Mouse (Mus musculus) MEL (cell line): ENCODE data around the gene Enoph1. TPM values are rescaled to one million over a fixed set of nuclear protein-coding genes. Genes with fewer than 3 reads are reported as not detected.

ENCODE experiments used
- DNase-seq: peaks from one replicate; pipeline ENCODE4 v3.0.0; 2011; ENCODE audit warnings: low read depth, low spot score
- H3K27ac ChIP-seq: 2 replicates; pipeline ENCODE4 v1.5.1; 2012; ENCODE audit warnings: low read depth, mild to moderate bottlenecking, control low read depth, low read length, moderate library complexity; ENCODE audit not compliant: control insufficient read depth
- H3K27me3 ChIP-seq, 2 experiments: fragments of 150-350 bp in 1 of 2; sonication (generic) in 1 of 2; 2 replicates each; pipeline ENCODE4 v1.6.1; 2012; ENCODE audit warnings: low read length in 2 of 2, mild to moderate bottlenecking in 2 of 2, improper control_type of control experiment in 1 of 2, moderate library complexity in 1 of 2; ENCODE audit not compliant: insufficient read depth in 2 of 2, control insufficient read depth in 1 of 2
- H3K36me3 ChIP-seq, 2 experiments: 2 replicates each; pipeline ENCODE4 v1.6.1; 2012 to 2014; ENCODE audit warnings: low read length in 2 of 2, improper control_type of control experiment in 1 of 2, inconsistent platforms in 1 of 2, mild to moderate bottlenecking in 1 of 2; ENCODE audit not compliant: insufficient read depth in 2 of 2, control insufficient read depth in 1 of 2
- H3K4me1 ChIP-seq, 2 experiments: fragments of 150-350 bp in 1 of 2; sonication (generic) in 1 of 2; 2 replicates each; pipeline ENCODE4 v1.6.1; 2012; ENCODE audit warnings: low read length in 2 of 2, improper control_type of control experiment in 1 of 2, mild to moderate bottlenecking in 1 of 2; ENCODE audit not compliant: insufficient read depth in 2 of 2, control insufficient read depth in 1 of 2
- H3K4me3 ChIP-seq, 2 experiments: fragments of 150-350 bp in 1 of 2; sonication (generic) in 1 of 2; 2 replicates each; pipeline ENCODE4 v1.5.1; 2012; ENCODE audit warnings: low read depth in 2 of 2, low read length in 2 of 2, mild to moderate bottlenecking in 2 of 2, moderate library complexity in 2 of 2, control low read depth in 1 of 2, improper control_type of control experiment in 1 of 2; ENCODE audit not compliant: control insufficient read depth in 1 of 2, insufficient read depth in 1 of 2
- H3K79me2 ChIP-seq: 2 replicates; pipeline ENCODE4 v1.6.1; 2012; ENCODE audit warnings: mild to moderate bottlenecking, low read length, moderate library complexity; ENCODE audit not compliant: control insufficient read depth, poor library complexity, insufficient read depth
- H3K9ac ChIP-seq: 2 replicates; pipeline ENCODE4 v1.6.1; 2012; ENCODE audit warnings: low read depth, mild to moderate bottlenecking, control low read depth, low read length, moderate library complexity; ENCODE audit not compliant: control insufficient read depth, poor library complexity, severe bottlenecking
- H3K9me3 ChIP-seq: fragments of 150-350 bp; sonication (generic); replicated peaks from 2 replicates; pipeline ENCODE4 v1.6.1; 2012; ENCODE audit warnings: mild to moderate bottlenecking, low read length, improper control_type of control experiment, moderate library complexity; ENCODE audit not compliant: insufficient read depth
- BHLHE40 ChIP-seq: IDR thresholded peaks from 2 replicates; pipeline ENCODE4 v1.6.1; 2012; ENCODE audit warnings: low read depth, mild to moderate bottlenecking, inconsistent platforms, low read length, improper control_type of control experiment, borderline replicate concordance
- CHD1 ChIP-seq: IDR thresholded peaks from 2 replicates; pipeline ENCODE4 v1.6.1; 2012; ENCODE audit warnings: low read depth, mild to moderate bottlenecking, inconsistent platforms, low read length, improper control_type of control experiment
- CHD2 ChIP-seq: IDR thresholded peaks from 2 replicates; pipeline ENCODE4 v1.6.1; 2011; ENCODE audit warnings: low read length, improper control_type of control experiment
- CTCF ChIP-seq, 3 experiments: IDR thresholded peaks in 2 of 3; conservative IDR thresholded peaks in 1 of 3; 2 replicates each; pipeline ENCODE4 v1.5.1; 2011 to 2012; ENCODE audit warnings: low read length in 3 of 3, low read depth in 2 of 3, mild to moderate bottlenecking in 2 of 3, improper control_type of control experiment in 1 of 3, inconsistent platforms in 1 of 3, mixed read lengths in 1 of 3, moderate library complexity in 1 of 3; ENCODE audit not compliant: control insufficient read depth in 1 of 3, insufficient read depth in 1 of 3, poor library complexity in 1 of 3, severe bottlenecking in 1 of 3
- ELF1 ChIP-seq: IDR thresholded peaks from 2 replicates; pipeline ENCODE4 v1.6.1; 2014; ENCODE audit warnings: low read depth, mild to moderate bottlenecking, inconsistent platforms, low read length, improper control_type of control experiment, moderate library complexity
- ETS1 ChIP-seq: IDR thresholded peaks from 2 replicates; pipeline ENCODE4 v1.6.1; 2012; ENCODE audit warnings: low read depth, mild to moderate bottlenecking, inconsistent platforms, low read length, improper control_type of control experiment, moderate library complexity
- GABPA ChIP-seq: IDR thresholded peaks from 2 replicates; pipeline ENCODE4 v1.6.1; 2012; ENCODE audit warnings: low read depth, mild to moderate bottlenecking, inconsistent platforms, low read length, improper control_type of control experiment, moderate library complexity
- JUND ChIP-seq: IDR thresholded peaks from 2 replicates; pipeline ENCODE4 v1.6.1; 2011; ENCODE audit warnings: low read depth, mild to moderate bottlenecking, improper control_type of control experiment, low read length
- MEF2A ChIP-seq: IDR thresholded peaks from 2 replicates; pipeline ENCODE4 v1.6.1; 2014; ENCODE audit warnings: low read depth, mild to moderate bottlenecking, inconsistent platforms, low read length, improper control_type of control experiment; ENCODE audit not compliant: poor library complexity, insufficient replicate concordance, severe bottlenecking; ENCODE audit errors: extremely low read depth
- MYB ChIP-seq: IDR thresholded peaks from 2 replicates; pipeline ENCODE4 v1.6.1; 2011; ENCODE audit warnings: mild to moderate bottlenecking, low read depth, low read length, improper control_type of control experiment
- MYC ChIP-seq: IDR thresholded peaks from 2 replicates; pipeline ENCODE4 v1.6.1; 2011; ENCODE audit warnings: low read depth, mild to moderate bottlenecking, low read length, improper control_type of control experiment, moderate library complexity
- POLR2A ChIP-seq, 2 experiments: IDR thresholded peaks; 2 replicates each; pipeline ENCODE4 v1.6.1; 2011 to 2012; ENCODE audit warnings: low read length in 2 of 2, mild to moderate bottlenecking in 2 of 2, control low read depth in 1 of 2, improper control_type of control experiment in 1 of 2, low read depth in 1 of 2, moderate library complexity in 1 of 2; ENCODE audit not compliant: control insufficient read depth in 1 of 2, insufficient read depth in 1 of 2, poor library complexity in 1 of 2
- POLR2AphosphoS2 ChIP-seq: IDR thresholded peaks from 2 replicates; pipeline ENCODE4 v1.6.1; 2011; ENCODE audit warnings: low read length, improper control_type of control experiment
- SMC3 ChIP-seq: IDR thresholded peaks from 2 replicates; pipeline ENCODE4 v1.6.1; 2011; ENCODE audit warnings: low read depth, low read length, improper control_type of control experiment
- TAL1 ChIP-seq: IDR thresholded peaks from 2 replicates; pipeline ENCODE4 v1.6.1; 2012; ENCODE audit warnings: mild to moderate bottlenecking, inconsistent platforms, low read length, moderate library complexity, mixed read lengths
- UBTF ChIP-seq: IDR thresholded peaks from 2 replicates; pipeline ENCODE4 v1.6.1; 2012; ENCODE audit warnings: low read depth, mild to moderate bottlenecking, inconsistent platforms, low read length, improper control_type of control experiment, moderate library complexity, borderline replicate concordance; ENCODE audit not compliant: insufficient read depth
- ZKSCAN1 ChIP-seq: IDR thresholded peaks from 2 replicates; pipeline ENCODE4 v1.6.1; 2012; ENCODE audit warnings: low read depth, mild to moderate bottlenecking, inconsistent platforms, low read length, improper control_type of control experiment, moderate library complexity
- polyA plus RNA-seq, 2 experiments: library from polyadenylated mRNA; stranded (reverse) in 1 of 2; unstranded in 1 of 2; fragments of >175 nt in 1 of 2; fragments of >200 nt in 1 of 2; gene quantifications; 2 replicates each; pipeline versions ENCODE4 v1.2.1 to v1.2.4; 2012; ENCODE audit warnings: low replicate concordance in 2 of 2, low read depth in 1 of 2; ENCODE audit not compliant: insufficient read length in 2 of 2, insufficient read depth in 1 of 2, missing spikeins in 1 of 2
- total RNA-seq: library from RNA; depleted of rRNA; stranded (reverse); fragments of 300-350 nt; gene quantifications from 2 replicates; pipeline ENCODE4 v1.2.3, GENCODE M21; 2012

Enoph1 gene
- total and polyA plus RNA-seq, 3 experiments: 83.3 to 89.0 TPM; not detected in 1

DNA sequence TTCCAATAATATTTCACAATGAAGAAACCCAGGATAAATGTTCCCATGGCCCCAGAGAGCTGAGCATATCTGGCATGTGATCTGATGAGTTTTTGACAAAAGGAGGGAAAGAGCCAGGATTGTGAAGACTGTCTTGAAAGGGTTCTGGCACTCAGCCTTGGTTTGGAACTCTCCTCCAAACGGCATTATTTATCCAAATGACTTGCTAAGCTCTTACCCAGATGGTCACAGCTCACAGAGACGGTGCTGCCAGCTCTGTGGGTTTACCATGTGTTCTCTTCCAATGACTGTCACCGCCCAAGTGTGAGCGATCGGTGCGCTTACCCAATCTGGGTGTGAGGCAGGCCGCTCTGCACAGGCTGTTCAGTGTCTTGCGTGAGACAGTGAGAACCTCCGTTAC, 69.1 kb downstream of the Enoph1 start:
- H3K9me3 ChIP-seq: no peaks in the 10 kb centered on the region
- H3K9ac ChIP-seq: no peak overlapping the region
- no peaks in the 10 kb centered on the region for H3K4me1 ChIP-seq
- TF ChIP-seq TAL1 (no peak), POLR2AphosphoS2 (no peak), CTCF (IDR thresholded peaks at IDR 0.05 in 2 of 3, conservative IDR thresholded peaks at IDR 0.05 in 1 of 3; ENCODE audit: control insufficient read depth in 1 of 3, insufficient read depth in 1 of 3, low read depth in 2 of 3, low read length in 3 of 3, poor library complexity in 1 of 3, severe bottlenecking in 1 of 3) (no peak), GABPA (no peak), ETS1 (no peak), ZKSCAN1 (no peak), POLR2A (IDR thresholded peaks at IDR 0.05; ENCODE audit: control insufficient read depth in 1 of 2, insufficient read depth in 1 of 2, low read depth in 1 of 2, low read length in 2 of 2, poor library complexity in 1 of 2) (no peak), SMC3 (no peak), ELF1 (no peak), MYB (no peak)
- no peaks in the 10 kb centered on the region for H3K79me2 ChIP-seq
- no peak overlapping the region for H3K4me3 ChIP-seq
- DNase-seq: no peak
- no peak overlapping the region for H3K27ac ChIP-seq
- H3K36me3 ChIP-seq: no peaks in the 10 kb centered on the region
- H3K27me3 ChIP-seq: no peaks in the 10 kb centered on the region

DNA sequence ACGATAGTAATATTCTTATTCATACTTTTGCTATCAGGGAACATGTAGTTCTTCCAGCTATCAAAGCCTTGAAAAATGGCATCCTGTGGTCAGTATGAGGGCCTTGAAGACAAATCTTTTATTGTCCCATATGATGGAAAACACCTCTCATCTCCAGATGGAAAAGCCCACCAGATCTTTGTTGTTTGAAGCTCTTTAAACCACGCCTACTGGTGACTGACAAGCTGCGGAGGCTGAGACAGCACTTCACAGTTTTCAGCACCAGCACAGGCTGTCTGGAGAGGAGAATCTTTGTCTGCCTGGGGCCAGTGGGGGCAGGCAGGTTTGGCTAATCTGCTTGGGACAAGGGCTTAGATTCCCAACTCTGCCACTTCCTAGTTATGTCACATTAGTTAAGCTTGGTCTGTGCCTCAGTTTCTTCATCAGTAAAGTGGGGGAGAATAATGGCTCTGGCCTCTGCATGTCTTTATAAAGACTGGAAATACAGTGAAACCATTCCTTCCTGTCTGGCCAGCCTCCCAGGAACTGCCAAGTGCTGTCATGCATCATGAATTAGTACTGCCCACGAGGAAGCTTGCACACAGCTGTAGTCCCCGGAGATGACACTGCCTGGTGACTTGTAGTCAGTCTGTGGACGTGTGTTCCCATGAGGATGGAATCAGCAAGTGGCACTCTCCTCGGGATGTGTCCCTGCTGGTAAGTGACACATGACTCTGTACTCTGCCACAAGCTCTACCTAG, 69.9 kb downstream of the Enoph1 start:
- H3K36me3 ChIP-seq: no peaks in the 10 kb centered on the region
- H3K9ac ChIP-seq: no peak overlapping the region
- H3K9me3 ChIP-seq: no peaks in the 10 kb centered on the region
- H3K4me1 ChIP-seq: no peaks in the 10 kb centered on the region
- no peak overlapping the region for H3K4me3 ChIP-seq
- no peaks in the 10 kb centered on the region for H3K79me2 ChIP-seq
- H3K27me3 ChIP-seq: no peaks in the 10 kb centered on the region
- no peak for DNase-seq
- TF ChIP-seq ZKSCAN1 (no peak), SMC3 (no peak), MEF2A (no peak), MYC (no peak), CHD2 (no peak), CHD1 (no peak), UBTF (no peak), BHLHE40 (no peak), JUND (no peak)
- H3K27ac ChIP-seq: no peak overlapping the region
